Mouse (Mus musculus): ENCODE measurements at regions not wholly inside any gene's neighbourhood (a gene's known extent, or its start where the extent isn't known, plus 50 kb on each side); places are given as distances from the start of the nearest gene placed in this dataset.

DNA sequence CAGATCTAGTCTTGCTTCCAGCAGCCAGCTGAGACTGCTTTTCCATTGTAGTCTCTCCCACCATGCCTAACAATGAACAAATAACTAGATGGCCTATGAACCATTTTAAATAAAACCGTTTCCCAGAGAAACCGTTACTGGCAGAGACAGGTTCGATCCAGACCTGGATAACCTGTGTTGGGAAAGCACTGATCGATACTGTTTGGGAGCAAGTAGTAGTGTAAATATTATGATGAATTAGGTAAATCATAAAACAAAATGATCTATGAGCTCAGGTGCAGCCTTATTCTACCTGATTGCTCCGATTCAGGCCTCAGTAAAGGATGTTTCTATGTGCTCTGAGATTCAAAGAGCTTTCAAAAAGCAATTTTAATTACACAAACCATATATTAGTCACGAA, 211.9 kb upstream of the Nr5a2 start:
- TF ChIP-seq EP300 (IDR thresholded peaks at IDR 0.05; ENCODE audit: insufficient read depth, low read depth, low read length) (no peak), POLR2A (IDR thresholded peaks at IDR 0.05; ENCODE audit: insufficient read depth, low read depth, low read length) (no peak)
